Mouse (Mus musculus): ENCODE data around the gene Ucp1. TPM values are rescaled to one million over a fixed set of nuclear protein-coding genes. Genes with fewer than 3 reads are reported as not detected.
A peak's percentile ranks its signal among the peaks of the same experiment; 100 is the strongest.

The Ucp1 gene
- polyA plus RNA-seq (2015; fragmentation: Nextera tagmentation; extraction: Ambion mirVana) = not detected in 2 replicates

DNA sequence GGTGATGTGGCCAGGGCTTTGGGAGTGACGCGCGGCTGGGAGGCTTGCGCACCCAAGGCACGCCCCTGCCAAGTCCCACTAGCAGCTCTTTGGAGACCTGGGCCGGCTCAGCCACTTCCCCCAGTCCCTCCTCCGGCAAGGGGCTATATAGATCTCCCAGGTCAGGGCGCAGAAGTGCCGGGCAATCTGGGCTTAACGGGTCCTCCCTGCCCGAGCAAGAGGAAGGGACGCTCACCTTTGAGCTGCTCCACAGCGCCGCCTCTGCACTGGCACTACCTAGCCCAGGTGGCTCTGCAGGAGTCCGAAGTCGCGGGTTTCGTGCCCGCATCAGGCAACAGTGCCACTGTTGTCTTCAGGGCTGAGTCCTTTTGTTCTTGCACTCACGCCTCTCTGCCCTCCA is at the start of gene Ucp1:
Ucp1 (plus strand) TSS at position 177 of the 400 bp plus-strand sequence.
- H3K27me3 ChIP-seq (replicated peaks; ENCODE audit: control insufficient read depth, insufficient read depth, low read length) = peaks cover 6% of the 10 kb centered on the region; the same call in 1 of the 2 replicates
- no peak for ATAC-seq
- WGBS = 2% methylated on average over 20 of the region's 20 CpGs
- H3K27ac ChIP-seq (ENCODE audit: low read length) = no peak within 1 kb of the TSS
- peaks cover 4% of the 10 kb centered on the region; the same call in 1 of the 2 replicates for H3K4me1 ChIP-seq (ENCODE audit: control insufficient read depth, insufficient read depth, low read length)
- peak within 1 kb of the TSS; percentile 20; the same call in 1 of the 2 replicates for H3K9ac ChIP-seq (ENCODE audit: low read depth, low read length)
- H3K4me2 ChIP-seq (ENCODE audit: low read depth, low read length) = peak within 1 kb of the TSS; percentile 53
- H3K4me3 ChIP-seq (ENCODE audit: low read length) = peak within 1 kb of the TSS; percentile 34
- H3K9me3 ChIP-seq (ENCODE audit: control insufficient read depth, low read length) = no peaks in the 10 kb centered on the region
- no peaks in the 10 kb centered on the region for H3K36me3 ChIP-seq (ENCODE audit: control insufficient read depth, insufficient read depth, low read length)

DNA sequence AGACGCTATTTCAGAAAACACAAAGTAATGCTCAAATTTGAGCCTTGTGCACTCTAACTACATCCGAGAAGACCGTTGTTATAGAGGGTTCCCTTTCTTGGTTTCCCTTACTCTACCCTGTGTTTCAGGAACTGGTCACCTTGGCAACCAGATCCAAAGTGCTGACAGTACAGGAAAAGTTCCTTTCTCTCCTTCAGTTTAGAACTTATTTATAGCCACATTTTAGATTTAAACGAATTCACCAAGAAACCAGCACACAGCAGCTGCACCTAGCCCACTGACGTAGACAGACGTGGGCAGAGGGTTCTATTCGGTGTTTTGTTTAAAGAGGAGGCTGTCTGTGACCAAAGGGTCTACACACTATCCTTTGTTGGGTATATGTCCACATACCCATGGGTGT is 46.0 kb upstream of the Ucp1 start:
- no peak for ATAC-seq
- H3K9ac ChIP-seq (ENCODE audit: low read depth, low read length) = no peak overlapping the region
- H3K4me1 ChIP-seq (ENCODE audit: control insufficient read depth, insufficient read depth, low read length) = no peaks in the 10 kb centered on the region
- 85% methylated on average over 7 of the region's 7 CpGs for WGBS
- H3K9me3 ChIP-seq (ENCODE audit: control insufficient read depth, low read length) = no peaks in the 10 kb centered on the region
- no peak overlapping the region for H3K4me2 ChIP-seq (ENCODE audit: low read depth, low read length)
- no peaks in the 10 kb centered on the region for H3K27me3 ChIP-seq (replicated peaks; ENCODE audit: control insufficient read depth, insufficient read depth, low read length)
- no peak overlapping the region for H3K4me3 ChIP-seq (ENCODE audit: low read length)
- H3K27ac ChIP-seq (ENCODE audit: low read length) = no peak overlapping the region
- no peaks in the 10 kb centered on the region for H3K36me3 ChIP-seq (ENCODE audit: control insufficient read depth, insufficient read depth, low read length)

- Histone ChIP-seq H3K27ac (ENCODE audit: low read length) (no peak overlapping the region), H3K4me3 (ENCODE audit: low read length) (no peak overlapping the region), H3K36me3 (ENCODE audit: control insufficient read depth, insufficient read depth, low read length) (no peaks in the 10 kb centered on the region), H3K9me3 (ENCODE audit: control insufficient read depth, low read length) (no peaks in the 10 kb centered on the region), H3K27me3 (replicated peaks; ENCODE audit: control insufficient read depth, insufficient read depth, low read length) (no peaks in the 10 kb centered on the region), H3K4me1 (ENCODE audit: control insufficient read depth, insufficient read depth, low read length) (no peaks in the 10 kb centered on the region), H3K9ac (ENCODE audit: low read depth, low read length) (no peak overlapping the region), H3K4me2 (ENCODE audit: low read depth, low read length) (no peak overlapping the region)
- WGBS = 79% methylated on average over 6 of the region's 6 CpGs
- ATAC-seq = no peak
These were observed 39.3 kb upstream of the Ucp1 start for GRCm38 (mm10) chr8:83250858-83251257.

GRCm38 (mm10) chr8:83251362-83252246 is 38.5 kb upstream of the Ucp1 start:
- no peak overlapping the region for H3K9ac ChIP-seq (ENCODE audit: low read depth, low read length)
- 71% methylated on average over 14 of the region's 14 CpGs for WGBS
- H3K9me3 ChIP-seq (ENCODE audit: control insufficient read depth, low read length) = no peaks in the 10 kb centered on the region
- H3K27ac ChIP-seq (ENCODE audit: low read length) = no peak overlapping the region
- H3K27me3 ChIP-seq (replicated peaks; ENCODE audit: control insufficient read depth, insufficient read depth, low read length) = no peaks in the 10 kb centered on the region
- H3K4me1 ChIP-seq (ENCODE audit: control insufficient read depth, insufficient read depth, low read length) = no peaks in the 10 kb centered on the region
- no peak overlapping the region for H3K4me3 ChIP-seq (ENCODE audit: low read length)
- no peak for ATAC-seq
- no peaks in the 10 kb centered on the region for H3K36me3 ChIP-seq (ENCODE audit: control insufficient read depth, insufficient read depth, low read length)
- no peak overlapping the region for H3K4me2 ChIP-seq (ENCODE audit: low read depth, low read length)

DNA sequence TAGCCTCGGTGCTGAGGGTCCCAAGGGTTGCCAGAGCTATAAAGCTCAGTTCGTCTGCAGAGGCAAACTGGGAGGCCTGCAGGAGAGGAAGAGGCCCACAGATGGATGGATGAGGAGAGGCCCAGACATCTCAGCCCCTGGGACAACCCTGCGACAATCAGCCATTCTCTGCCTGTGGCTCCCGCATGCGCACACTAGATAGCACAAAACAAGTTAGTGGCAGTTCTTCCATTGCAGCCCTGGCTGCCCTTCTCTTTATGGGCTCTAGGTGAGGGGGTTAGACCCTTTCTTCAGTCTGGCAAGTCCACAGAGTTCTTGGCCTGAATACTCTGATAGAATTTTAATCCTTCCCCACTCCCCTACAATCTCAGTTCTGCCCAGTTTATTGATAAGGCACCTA is 37.4 kb upstream of the Ucp1 start:
- 86% methylated on average over 5 of the region's 5 CpGs for WGBS
- Histone ChIP-seq H3K27ac (ENCODE audit: low read length) (no peak overlapping the region), H3K27me3 (replicated peaks; ENCODE audit: control insufficient read depth, insufficient read depth, low read length) (no peaks in the 10 kb centered on the region), H3K4me2 (ENCODE audit: low read depth, low read length) (no peak overlapping the region), H3K4me3 (ENCODE audit: low read length) (no peak overlapping the region), H3K9me3 (ENCODE audit: control insufficient read depth, low read length) (no peaks in the 10 kb centered on the region), H3K4me1 (ENCODE audit: control insufficient read depth, insufficient read depth, low read length) (no peaks in the 10 kb centered on the region), H3K9ac (ENCODE audit: low read depth, low read length) (no peak overlapping the region), H3K36me3 (ENCODE audit: control insufficient read depth, insufficient read depth, low read length) (no peaks in the 10 kb centered on the region)
- ATAC-seq = no peak

DNA sequence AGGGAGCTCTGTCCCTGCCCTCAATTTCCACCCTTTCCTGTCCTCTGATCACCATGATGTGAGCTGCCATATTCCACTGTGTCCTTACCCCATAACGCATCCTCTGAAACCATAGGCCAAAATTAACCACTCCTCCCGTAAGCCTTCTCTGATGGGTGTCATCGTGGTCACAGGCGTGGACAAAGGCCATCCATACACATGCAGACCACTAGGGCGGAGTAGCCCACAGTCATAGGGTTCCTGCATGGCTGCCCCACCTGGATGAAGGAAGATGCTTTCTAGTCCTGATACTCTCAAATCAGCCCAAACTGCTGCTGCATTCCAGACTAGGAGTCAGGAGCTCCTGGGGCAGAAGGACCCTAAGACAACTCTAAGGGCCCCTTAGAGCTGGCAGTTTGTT is 32.5 kb upstream of the Ucp1 start:
- Histone ChIP-seq H3K9ac (ENCODE audit: low read depth, low read length) (no peak overlapping the region), H3K9me3 (ENCODE audit: control insufficient read depth, low read length) (no peaks in the 10 kb centered on the region), H3K27me3 (replicated peaks; ENCODE audit: control insufficient read depth, insufficient read depth, low read length) (no peaks in the 10 kb centered on the region), H3K4me3 (ENCODE audit: low read length) (no peak overlapping the region), H3K4me2 (ENCODE audit: low read depth, low read length) (no peak overlapping the region), H3K27ac (ENCODE audit: low read length) (no peak overlapping the region), H3K36me3 (ENCODE audit: control insufficient read depth, insufficient read depth, low read length) (no peaks in the 10 kb centered on the region), H3K4me1 (ENCODE audit: control insufficient read depth, insufficient read depth, low read length) (no peaks in the 10 kb centered on the region)
- no peak for ATAC-seq
- WGBS = 94% methylated on average over 5 of the region's 5 CpGs

DNA sequence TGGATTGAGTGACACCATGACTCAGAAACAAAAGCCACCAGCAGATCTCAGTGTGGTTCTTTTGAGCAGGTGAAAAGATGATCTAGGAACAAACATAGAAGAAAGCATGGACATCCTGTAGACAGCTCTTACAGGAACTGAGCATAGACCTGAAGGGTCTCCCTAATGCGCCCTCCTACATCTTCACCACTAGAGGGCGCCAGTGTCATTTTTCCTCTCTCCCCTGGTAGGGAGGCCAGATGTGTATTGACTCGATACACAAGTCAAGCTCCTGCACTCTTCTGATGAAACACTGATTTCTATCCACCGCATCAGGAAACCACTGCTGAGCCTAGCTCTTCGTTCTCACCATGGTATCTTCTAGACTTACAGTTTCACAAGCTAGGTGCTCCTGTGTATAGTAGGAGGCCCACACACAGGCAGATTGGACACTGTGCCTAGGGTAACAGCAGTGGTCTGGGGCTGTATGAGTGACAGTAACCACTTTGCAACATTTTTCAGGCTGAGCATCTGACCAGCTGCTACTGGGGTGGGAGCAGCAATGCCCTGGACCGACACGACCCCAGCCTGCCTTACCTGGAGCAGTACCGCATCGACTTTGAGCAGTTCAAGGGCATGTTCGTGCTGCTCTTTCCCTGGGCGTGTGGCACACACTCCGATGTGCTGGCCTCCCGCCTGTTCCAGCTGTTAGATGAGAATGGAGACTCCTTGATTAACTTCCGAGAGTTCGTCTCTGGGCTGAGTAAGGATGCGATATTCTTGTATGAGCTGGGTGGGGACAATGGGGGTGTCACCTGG is 29.5 kb upstream of the Ucp1 start:
- Histone ChIP-seq H3K4me2 (ENCODE audit: low read depth, low read length) (no peak overlapping the region), H3K36me3 (ENCODE audit: control insufficient read depth, insufficient read depth, low read length) (no peaks in the 10 kb centered on the region), H3K27ac (ENCODE audit: low read length) (no peak overlapping the region), H3K9ac (ENCODE audit: low read depth, low read length) (no peak overlapping the region), H3K4me1 (ENCODE audit: control insufficient read depth, insufficient read depth, low read length) (no peaks in the 10 kb centered on the region), H3K27me3 (replicated peaks; ENCODE audit: control insufficient read depth, insufficient read depth, low read length) (no peaks in the 10 kb centered on the region), H3K9me3 (ENCODE audit: control insufficient read depth, low read length) (no peaks in the 10 kb centered on the region), H3K4me3 (ENCODE audit: low read length) (no peak overlapping the region)
- ATAC-seq = peak; percentile 83
- WGBS = 70% methylated on average over 16 of the region's 16 CpGs

DNA sequence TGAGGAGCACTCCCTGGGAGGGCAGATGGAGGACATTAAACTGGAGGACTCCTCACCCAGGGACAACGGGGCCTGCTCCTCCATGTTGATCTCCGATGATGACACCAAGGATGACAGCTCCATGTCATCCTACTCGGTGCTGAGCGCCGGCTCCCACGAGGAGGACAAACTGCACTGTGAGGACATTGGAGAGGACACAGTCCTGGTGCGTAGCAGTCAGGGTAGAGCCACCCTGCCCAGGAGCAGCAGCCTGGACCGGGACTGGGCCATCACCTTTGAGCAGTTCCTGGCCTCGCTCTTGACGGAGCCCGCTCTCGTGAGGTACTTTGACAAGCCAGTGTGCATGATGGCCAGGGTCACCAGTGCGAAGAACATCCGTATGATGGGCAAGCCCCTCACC is 19.0 kb upstream of the Ucp1 start:
- H3K36me3 ChIP-seq (ENCODE audit: control insufficient read depth, insufficient read depth, low read length) = no peaks in the 10 kb centered on the region
- H3K9ac ChIP-seq (ENCODE audit: low read depth, low read length) = no peak overlapping the region
- H3K4me1 ChIP-seq (ENCODE audit: control insufficient read depth, insufficient read depth, low read length) = no peaks in the 10 kb centered on the region
- no peak overlapping the region for H3K27ac ChIP-seq (ENCODE audit: low read length)
- no peaks in the 10 kb centered on the region for H3K9me3 ChIP-seq (ENCODE audit: control insufficient read depth, low read length)
- H3K27me3 ChIP-seq (replicated peaks; ENCODE audit: control insufficient read depth, insufficient read depth, low read length) = no peaks in the 10 kb centered on the region
- WGBS = 96% methylated on average over 14 of the region's 14 CpGs
- H3K4me3 ChIP-seq (ENCODE audit: low read length) = no peak overlapping the region
- H3K4me2 ChIP-seq (ENCODE audit: low read depth, low read length) = no peak overlapping the region
- ATAC-seq = no peak

- Histone ChIP-seq H3K27me3 (replicated peaks; ENCODE audit: control insufficient read depth, insufficient read depth, low read length) (no peaks in the 10 kb centered on the region), H3K36me3 (ENCODE audit: control insufficient read depth, insufficient read depth, low read length) (no peaks in the 10 kb centered on the region), H3K4me2 (ENCODE audit: low read depth, low read length) (no peak overlapping the region), H3K27ac (ENCODE audit: low read length) (no peak overlapping the region), H3K9ac (ENCODE audit: low read depth, low read length) (no peak overlapping the region), H3K9me3 (ENCODE audit: control insufficient read depth, low read length) (no peaks in the 10 kb centered on the region), H3K4me3 (ENCODE audit: low read length) (no peak overlapping the region), H3K4me1 (ENCODE audit: control insufficient read depth, insufficient read depth, low read length) (no peaks in the 10 kb centered on the region)
- ATAC-seq = peak; percentile 82
- WGBS = 50% methylated on average over 10 of the region's 10 CpGs
These were observed 17.7 kb upstream of the Ucp1 start for GRCm38 (mm10) chr8:83272464-83272863.

Measured in intestine, embryonic 16.5 days (tissue).